Mouse (Mus musculus) heart, postnatal 0 days (tissue): ENCODE results near the gene Gm10320.

ENCODE experiments used
- CTCF ChIP-seq: IDR thresholded peaks from 2 replicates; pipeline ENCODE4 v1.5.1; 2016; ENCODE audit warnings: antibody characterized with exemption, control low read depth, low read depth
- EP300 ChIP-seq: IDR thresholded peaks from 2 replicates; pipeline ENCODE4 v1.6.1; 2016; ENCODE audit warnings: antibody characterized with exemption, low read depth

GRCm38 (mm10) chr13:98477991-98478390 lies 13.8 kb downstream of the Gm10320 start:
- TF ChIP-seq EP300, result no peak
- no peak for TF ChIP-seq CTCF
